Mouse (Mus musculus) left cerebral cortex, postnatal 14 days (tissue): ENCODE data around the gene Gm11114. TPM values are rescaled to one million over a fixed set of nuclear protein-coding genes. Genes with fewer than 3 reads are reported as not detected.

Experiments
- DNase-seq, 2 experiments: peaks; one replicate each; pipeline ENCODE4 v3.0.0; 2021 to 2022; ENCODE audit warnings: low spot score in 2 of 2, mixed read lengths in 1 of 2
- intact Hi-C: fragments of 180-260 bp; cut with DNase I; formaldehyde crosslinking; loops from one replicate; pipeline ENCODE4 v1.15.1; 2025
- long read RNA-seq, 2 experiments: library from polyadenylated mRNA; stranded (forward); transcript quantifications; one replicate each; pipeline ENCODE4 v2.0.0; 2021
- total RNA-seq, 2 experiments: library from RNA; stranded (reverse); gene quantifications; 2 replicates each; pipeline ENCODE4 v1.2.3; 2021

The Gm11114 gene
- not detected for total RNA-seq
- long read RNA-seq, experiment 1: 0 reads
- long read RNA-seq, experiment 2: 0 reads

- DNase-seq: no peak
Measured at GRCm38 (mm10) chr9:85312473-85312872, at the start of gene Gm11114. Gm11114 (plus strand) TSS chr9:85312773.

GRCm38 (mm10) chr9:85266847-85267246, 45.7 kb upstream of the Gm11114 start:
- intact Hi-C loops: no loop called here
- DNase-seq: no peak

More at GRCm38 (mm10) chr9:85312473-85312872, at the start of gene Gm11114:
- intact Hi-C loops: no loop called here

DNA sequence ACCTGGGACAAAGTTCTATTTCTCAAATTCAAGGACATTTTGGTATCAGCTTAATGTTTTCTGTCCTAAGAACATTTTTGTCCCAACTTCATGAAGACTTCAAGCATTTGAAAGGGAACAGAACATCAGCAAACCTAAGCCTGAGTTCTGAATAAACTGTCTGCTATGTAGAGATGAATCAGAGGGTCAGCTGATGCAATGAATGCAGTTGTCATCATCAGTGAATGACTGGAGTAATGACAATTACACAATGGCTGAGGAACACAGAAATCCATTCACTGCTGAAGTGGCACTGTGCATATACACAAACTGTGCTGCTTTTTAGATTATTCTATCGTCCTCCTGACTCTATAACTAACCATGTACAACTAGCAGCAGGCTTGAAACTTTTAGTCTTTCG, 38.5 kb upstream of the Gm11114 start:
- intact Hi-C loops: no loop called here
- no peak for DNase-seq

DNA sequence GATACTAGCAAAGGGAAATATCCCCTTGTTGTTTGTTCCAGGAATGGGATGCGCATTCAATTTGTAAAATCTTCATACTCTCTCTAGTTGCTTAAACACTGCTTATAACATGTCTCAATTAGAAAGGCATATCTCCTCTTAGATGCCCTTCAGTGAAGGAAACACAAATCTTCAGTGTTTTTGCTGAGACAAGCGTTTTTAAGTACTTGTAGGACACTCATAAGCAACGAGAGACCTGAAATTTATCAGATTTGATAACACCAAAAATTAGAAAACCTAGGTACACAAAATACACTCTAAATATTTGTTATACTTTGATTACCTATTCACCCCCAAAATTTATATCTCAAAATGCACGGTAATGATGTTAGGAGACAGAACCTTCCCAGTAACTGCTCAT, 9.7 kb upstream of the Gm11114 start:
- intact Hi-C loops: no loop called here
- no peak for DNase-seq

DNA sequence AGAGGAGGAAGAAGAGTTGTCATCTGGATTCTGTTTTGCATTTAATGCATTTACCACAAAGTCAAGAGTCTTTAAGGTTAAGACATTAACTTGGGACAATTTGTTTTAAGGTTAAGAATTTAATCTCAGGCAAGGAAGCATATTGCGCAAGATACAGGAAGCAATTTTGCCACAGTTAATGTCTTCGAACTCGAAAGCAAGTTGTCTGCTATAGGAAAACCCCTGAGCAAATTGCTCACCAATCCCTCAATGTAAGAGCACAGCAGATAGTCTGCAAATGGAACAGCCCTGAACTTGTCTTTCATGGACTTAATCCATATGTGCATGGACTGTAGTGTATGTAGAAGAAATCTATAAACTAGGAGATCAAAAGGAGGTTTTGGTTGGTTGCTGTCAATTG, 9.2 kb upstream of the Gm11114 start:
- DNase-seq: no peak
- intact Hi-C loops: no loop called here

DNA sequence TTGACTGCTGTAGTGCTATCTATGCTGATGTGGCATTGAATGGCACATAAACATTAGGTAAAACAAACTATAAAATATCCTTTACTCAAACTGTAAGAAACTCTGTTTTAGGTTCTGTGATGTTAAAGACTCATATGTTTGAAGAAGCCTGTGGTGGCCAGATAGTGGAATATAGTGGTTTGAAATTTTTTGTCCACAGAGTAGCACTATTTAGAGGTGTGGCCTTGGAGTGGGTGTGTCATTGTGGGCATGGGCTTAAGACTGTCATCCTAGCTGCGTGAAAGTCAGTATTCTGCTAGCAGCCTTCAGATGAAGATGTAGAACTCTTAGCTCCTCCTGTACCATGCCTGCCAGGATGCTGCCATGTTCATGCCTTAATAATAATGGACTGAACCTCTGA, 3.5 kb downstream of the Gm11114 start:
- intact Hi-C loops: no loop called here
- DNase-seq: no peak

GRCm38 (mm10) chr9:85320167-85320951, 7.8 kb downstream of the Gm11114 start:
- intact Hi-C loops: loop anchor here (10.0 kb wide), 2 partner anchors 976 to 1296 kb away; no protein-coding TSS in a partner anchor
- DNase-seq: no peak

DNA sequence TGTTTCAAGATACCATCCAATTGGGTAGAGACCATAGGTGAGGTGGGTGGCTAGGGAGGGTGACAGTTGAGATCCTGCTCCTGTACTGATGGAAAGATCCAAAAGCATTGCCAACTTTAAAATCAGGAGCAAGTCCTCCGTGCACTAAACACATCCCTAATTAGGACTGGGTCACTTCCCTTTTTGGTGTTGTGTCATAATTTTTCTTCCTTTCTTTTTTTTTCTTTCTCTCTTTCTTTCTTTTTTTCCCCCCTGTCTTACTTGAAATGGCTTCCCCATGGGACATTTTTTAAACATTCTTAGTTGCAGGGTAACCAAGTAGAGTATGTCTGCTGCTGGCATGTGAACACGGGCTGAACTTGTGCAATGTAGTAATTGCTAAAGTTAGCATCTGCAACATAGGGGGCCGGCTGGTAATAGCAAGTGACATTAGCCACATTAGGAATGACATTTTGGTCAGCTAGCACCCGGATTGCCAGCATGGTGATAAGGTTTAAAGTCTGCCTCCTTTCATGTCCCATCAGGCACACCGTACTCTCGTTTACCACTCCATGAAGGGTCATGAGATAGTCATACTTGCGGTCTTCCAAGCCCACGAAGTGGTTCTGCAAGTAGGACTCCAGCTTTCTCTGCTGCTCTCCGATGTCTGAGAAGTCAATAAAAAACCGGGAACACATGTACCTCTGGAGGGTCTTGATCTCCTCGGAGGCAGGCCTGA, 11.7 kb downstream of the Gm11114 start:
- intact Hi-C loops: loop anchor here (10.0 kb wide), 2 partner anchors 980 to 1300 kb away; no protein-coding TSS in a partner anchor
- no peak for DNase-seq

- intact Hi-C loops: loop anchor here (5.0 to 10.0 kb wide), 4 partner anchors 858 to 1368 kb away; no protein-coding TSS in a partner anchor
- DNase-seq: no peak
Measured at GRCm38 (mm10) chr9:85325201-85325868, 12.8 kb downstream of the Gm11114 start.

DNA sequence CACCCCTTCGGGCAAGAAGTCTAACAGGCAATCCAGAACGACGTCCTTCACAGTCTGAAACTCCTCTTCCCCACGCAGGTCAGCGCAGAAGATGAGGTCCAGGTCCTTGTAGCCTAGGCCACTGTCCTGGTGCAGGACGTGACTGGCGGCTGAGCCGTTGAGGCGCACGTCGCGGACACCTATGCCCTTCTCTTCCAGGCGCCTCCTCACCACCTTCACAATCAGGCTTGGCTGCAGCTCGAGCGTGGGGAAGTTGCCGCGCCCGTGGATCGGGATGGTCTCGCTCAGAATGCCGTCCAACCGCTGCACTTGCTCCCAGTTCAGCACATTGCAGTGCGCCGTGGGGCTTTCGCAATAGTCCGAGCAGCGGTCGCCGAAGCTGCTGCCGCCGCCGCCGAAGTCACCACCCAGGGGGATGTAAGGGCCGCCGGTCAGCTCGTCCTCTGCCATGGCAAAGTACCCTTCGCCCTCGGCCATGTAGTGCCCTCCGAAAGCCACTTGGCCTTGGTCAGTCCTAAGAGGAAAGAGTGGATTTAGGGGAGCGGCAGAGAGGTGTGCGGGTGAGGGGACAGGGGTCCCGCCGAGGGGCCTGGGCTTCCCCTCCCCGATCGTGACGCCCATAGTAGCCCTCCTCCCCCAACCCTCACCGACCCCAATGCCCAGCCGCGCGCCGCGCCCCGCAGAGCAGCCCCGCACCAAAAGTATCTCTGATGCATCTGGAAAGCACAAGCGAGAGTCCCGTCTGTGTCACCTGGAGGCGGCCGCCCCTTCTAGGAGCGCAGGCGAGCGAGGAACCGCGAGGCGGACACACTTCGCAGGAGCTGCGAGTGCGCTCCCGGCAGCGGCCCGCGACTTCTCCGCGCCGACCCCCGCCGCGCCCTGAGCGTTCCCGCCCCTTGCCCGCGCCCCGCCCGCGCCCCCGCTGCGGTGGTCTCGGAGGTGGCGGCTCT, 14.0 kb downstream of the Gm11114 start:
- intact Hi-C loops: loop anchor here (5.0 to 10.0 kb wide), 4 partner anchors 859 to 1369 kb away; no protein-coding TSS in a partner anchor
- DNase-seq: peak; percentile 6 to 17

DNA sequence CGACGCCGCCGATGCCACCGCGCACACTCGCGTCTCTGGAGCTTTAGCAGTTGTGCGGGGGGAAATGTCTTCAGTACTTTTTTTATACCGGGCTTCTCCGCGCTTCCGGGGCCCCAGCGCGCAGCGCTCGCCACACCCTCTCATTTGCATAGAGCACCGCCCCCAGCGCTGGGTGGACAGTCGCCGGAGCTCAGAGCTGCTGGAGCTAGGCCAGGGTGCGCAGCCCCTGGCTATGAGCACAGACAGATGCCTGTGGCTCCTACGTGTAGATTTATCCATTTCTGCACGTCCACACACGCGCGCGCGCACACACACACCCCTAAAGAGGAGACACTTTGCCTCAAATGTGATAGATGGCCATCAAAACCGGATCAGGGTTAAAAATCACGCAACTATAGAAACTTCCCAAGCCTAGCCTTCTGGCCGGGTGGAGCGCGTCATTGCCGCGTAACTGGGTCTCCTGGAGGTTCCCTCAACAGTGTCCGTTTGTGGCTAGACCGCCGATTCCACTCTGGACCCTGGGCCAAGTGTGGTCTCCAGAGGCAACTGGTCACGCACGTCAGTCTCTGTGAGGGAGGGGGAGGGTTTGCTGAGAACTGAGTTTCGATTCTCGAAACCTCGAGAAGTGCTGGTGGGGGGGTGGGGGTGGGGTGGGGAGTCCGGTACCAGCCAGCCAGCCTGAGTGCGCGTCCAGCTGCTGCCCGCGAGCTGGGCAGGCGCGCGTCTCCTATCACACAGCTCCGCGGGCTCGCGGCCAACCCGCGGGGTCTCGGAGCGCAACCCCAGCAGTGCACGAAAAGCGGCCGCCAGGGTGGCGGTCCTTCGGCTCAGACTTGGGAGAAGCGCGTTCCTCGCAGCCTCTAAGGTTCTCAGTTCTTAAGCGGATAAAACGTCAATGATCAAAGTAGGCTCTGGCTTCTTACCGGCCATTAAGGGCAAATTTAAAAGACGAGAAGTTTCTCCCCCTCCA, 15.0 kb downstream of the Gm11114 start, which contains the start of gene Tent5a:
Tent5a (minus strand) TSS at position 107 of the 970 bp plus-strand sequence.
- intact Hi-C loops: loop anchor here (5.0 to 10.0 kb wide), 4 partner anchors 860 to 1370 kb away; no protein-coding TSS in a partner anchor
- DNase-seq: peak; percentile 57 to 62

GRCm38 (mm10) chr9:85328259-85328658, 15.7 kb downstream of the Gm11114 start:
- DNase-seq: peak; percentile 82 to 87
- intact Hi-C loops: loop anchor here (5.0 to 10.0 kb wide), 4 partner anchors 861 to 1371 kb away; no protein-coding TSS in a partner anchor

GRCm38 (mm10) chr9:85331521-85331920, 18.9 kb downstream of the Gm11114 start:
- no peak for DNase-seq
- intact Hi-C loops: no loop called here

- intact Hi-C loops: no loop called here
- no peak for DNase-seq
Measured at GRCm38 (mm10) chr9:85336046-85336445, 23.5 kb downstream of the Gm11114 start.

DNA sequence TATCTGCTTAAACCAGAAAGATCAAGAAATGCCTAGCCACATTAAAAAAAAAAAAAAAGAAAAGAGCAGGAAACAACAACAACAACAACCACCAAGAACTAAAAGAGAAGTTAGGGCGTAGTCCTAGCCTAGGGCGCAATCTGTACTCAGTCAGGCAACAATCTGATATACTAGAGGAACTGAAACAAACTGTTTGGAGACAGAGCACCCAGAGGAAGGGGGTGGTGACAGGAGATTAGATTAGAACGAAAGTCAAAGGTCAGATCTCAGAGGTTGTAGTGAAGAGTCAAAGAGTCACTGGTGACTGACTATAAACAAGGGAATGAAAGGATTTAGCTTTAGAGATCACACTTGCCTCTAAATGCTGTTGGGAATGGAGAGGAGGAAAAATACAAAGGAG, 27.7 kb downstream of the Gm11114 start:
- peak in 1 of 2 experiments; percentile 9 for DNase-seq
- intact Hi-C loops: no loop called here

DNA sequence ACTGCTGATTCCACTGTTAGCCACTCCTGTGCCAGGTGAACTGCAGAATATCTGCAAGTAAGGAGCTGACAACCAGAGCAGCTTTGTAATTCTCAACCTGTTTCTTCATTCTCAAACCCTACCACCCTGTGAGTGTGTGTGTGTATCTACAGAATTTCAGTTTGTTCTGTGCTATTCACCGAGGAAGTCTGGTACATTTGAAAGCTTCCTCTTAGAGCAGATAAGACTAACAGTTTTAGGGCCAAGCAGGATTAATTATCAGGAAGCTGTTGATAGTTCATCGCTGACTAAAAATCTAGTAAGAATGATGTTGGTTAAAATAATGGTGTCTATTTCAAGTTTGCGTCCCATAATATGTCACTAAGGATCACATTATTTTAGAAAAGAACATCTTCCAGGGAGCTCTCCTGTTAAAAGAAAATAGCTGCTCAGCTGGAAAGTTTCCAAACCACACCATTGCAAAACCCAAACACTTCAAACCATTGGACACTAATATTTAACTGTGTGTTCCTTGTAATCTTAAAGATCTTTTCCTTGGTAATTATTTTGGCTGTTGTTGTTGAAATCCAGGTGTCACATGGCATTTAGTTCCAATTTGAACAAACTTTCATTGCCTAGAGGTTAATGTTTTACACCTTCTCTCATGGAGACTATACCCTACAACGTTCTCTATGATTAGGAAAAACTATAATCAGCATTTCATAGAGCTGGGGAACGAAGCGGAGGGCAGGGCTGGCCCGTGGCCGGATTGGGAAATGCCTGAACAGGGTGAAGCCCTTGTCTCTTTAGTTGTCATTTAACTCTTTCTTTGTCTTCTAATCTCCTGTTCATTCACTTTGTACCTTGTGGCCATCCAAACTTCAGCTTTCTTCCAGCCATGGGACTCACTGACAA, 30.6 kb downstream of the Gm11114 start:
- no peak for DNase-seq
- intact Hi-C loops: no loop called here
